Mouse (Mus musculus): ENCODE data around the gene Adgrd1. TPM values are rescaled to one million over a fixed set of nuclear protein-coding genes. Genes with fewer than 3 reads are reported as not detected.

Gene Adgrd1
- polyA plus RNA-seq, 1 experiment from 2014 or later = 0.32 TPM

- H3K36me3 ChIP-seq (replicated peaks; ENCODE audit: insufficient read depth, low read length) = no peaks in the 10 kb centered on the region
Measured at GRCm38 (mm10) chr5:129219178-129219760, 122.7 kb downstream of the Adgrd1 start.

GRCm38 (mm10) chr5:129225810-129226450, 129.4 kb downstream of the Adgrd1 start:
- Histone ChIP-seq H3K4me2 (ENCODE audit: low read depth, low read length) (no peak overlapping the region), H3K4me3 (ENCODE audit: low read depth, low read length) (no peak overlapping the region), H3K36me3 (replicated peaks; ENCODE audit: insufficient read depth, low read length) (no peaks in the 10 kb centered on the region), H3K27ac (ENCODE audit: low read depth) (no peak overlapping the region), H3K9ac (replicated peaks) (no peak overlapping the region), H3K4me1 (ENCODE audit: insufficient read depth) (no peaks in the 10 kb centered on the region), H3K27me3 (ENCODE audit: insufficient read depth, low read length) (no peaks in the 10 kb centered on the region), H3K9me3 (ENCODE audit: low read length) (no peaks in the 10 kb centered on the region)
- TF ChIP-seq EP300 (IDR thresholded peaks at IDR 0.05; ENCODE audit: low read depth) = no peak
- TF ChIP-seq CTCF (IDR thresholded peaks at IDR 0.05; ENCODE audit: low read depth) = no peak
- 71% methylated on average over 33 of the region's 33 CpGs for WGBS (ENCODE audit: insufficient replicate concordance)
- ATAC-seq (no peak), DNase-seq (no peak)

More at GRCm38 (mm10) chr5:129219178-129219760, 122.7 kb downstream of the Adgrd1 start:
- TF ChIP-seq EP300 (IDR thresholded peaks at IDR 0.05; ENCODE audit: low read depth) = no peak
- 0 out of 2 replicates have a peak, but pooled peaks have one; percentile 9 for TF ChIP-seq CTCF (IDR thresholded peaks at IDR 0.05; ENCODE audit: low read depth)
- Histone ChIP-seq H3K4me2 (ENCODE audit: low read depth, low read length) (no peak overlapping the region), H3K27me3 (ENCODE audit: insufficient read depth, low read length) (no peaks in the 10 kb centered on the region), H3K9ac (replicated peaks) (no peak overlapping the region), H3K4me1 (ENCODE audit: insufficient read depth) (no peaks in the 10 kb centered on the region), H3K27ac (ENCODE audit: low read depth) (no peak overlapping the region), H3K9me3 (ENCODE audit: low read length) (no peaks in the 10 kb centered on the region), H3K4me3 (ENCODE audit: low read depth, low read length) (no peak overlapping the region)
- DNase-seq (no peak), ATAC-seq (no peak)
- 84% methylated on average over 5 of the region's 5 CpGs for WGBS (ENCODE audit: insufficient replicate concordance)

- no peak overlapping the region for H3K4me2 ChIP-seq (ENCODE audit: low read depth, low read length)
Measured at GRCm38 (mm10) chr5:129228171-129228570, 131.6 kb downstream of the Adgrd1 start.

GRCm38 (mm10) chr5:129233301-129233700, 136.8 kb downstream of the Adgrd1 start:
- TF ChIP-seq EP300 (IDR thresholded peaks at IDR 0.05; ENCODE audit: low read depth) = no peak
- no peak for TF ChIP-seq CTCF (IDR thresholded peaks at IDR 0.05; ENCODE audit: low read depth)
- no peak for ATAC-seq
- no peak overlapping the region for H3K4me3 ChIP-seq (ENCODE audit: low read depth, low read length)
- no peak overlapping the region for H3K9ac ChIP-seq (replicated peaks)
- no peak overlapping the region for H3K27ac ChIP-seq (ENCODE audit: low read depth)
- WGBS (ENCODE audit: insufficient replicate concordance) = 81% methylated on average over 4 of the region's 4 CpGs
- no peaks in the 10 kb centered on the region for H3K36me3 ChIP-seq (replicated peaks; ENCODE audit: insufficient read depth, low read length)
- no peaks in the 10 kb centered on the region for H3K4me1 ChIP-seq (ENCODE audit: insufficient read depth)
- no peak for DNase-seq
- no peak overlapping the region for H3K4me2 ChIP-seq (ENCODE audit: low read depth, low read length)
- H3K9me3 ChIP-seq (ENCODE audit: low read length) = no peaks in the 10 kb centered on the region
- H3K27me3 ChIP-seq (ENCODE audit: insufficient read depth, low read length) = no peaks in the 10 kb centered on the region

More at GRCm38 (mm10) chr5:129228171-129228570, 131.6 kb downstream of the Adgrd1 start:
- ATAC-seq (no peak), DNase-seq (no peak)
- Histone ChIP-seq H3K27me3 (ENCODE audit: insufficient read depth, low read length) (no peaks in the 10 kb centered on the region), H3K9me3 (ENCODE audit: low read length) (no peaks in the 10 kb centered on the region), H3K4me1 (ENCODE audit: insufficient read depth) (no peaks in the 10 kb centered on the region), H3K27ac (ENCODE audit: low read depth) (no peak overlapping the region), H3K36me3 (replicated peaks; ENCODE audit: insufficient read depth, low read length) (no peaks in the 10 kb centered on the region), H3K4me3 (ENCODE audit: low read depth, low read length) (no peak overlapping the region), H3K9ac (replicated peaks) (no peak overlapping the region)
- WGBS (ENCODE audit: insufficient replicate concordance) = 79% methylated on average over 2 of the region's 2 CpGs
- TF ChIP-seq CTCF (IDR thresholded peaks at IDR 0.05; ENCODE audit: low read depth) (no peak), EP300 (IDR thresholded peaks at IDR 0.05; ENCODE audit: low read depth) (no peak)

- H3K9ac ChIP-seq (replicated peaks) = no peak overlapping the region
- H3K27me3 ChIP-seq (ENCODE audit: insufficient read depth, low read length) = no peaks in the 10 kb centered on the region
- no peak overlapping the region for H3K4me3 ChIP-seq (ENCODE audit: low read depth, low read length)
- no peak for TF ChIP-seq EP300 (IDR thresholded peaks at IDR 0.05; ENCODE audit: low read depth)
- no peak for TF ChIP-seq CTCF (IDR thresholded peaks at IDR 0.05; ENCODE audit: low read depth)
- H3K36me3 ChIP-seq (replicated peaks; ENCODE audit: insufficient read depth, low read length) = no peaks in the 10 kb centered on the region
- WGBS (ENCODE audit: insufficient replicate concordance) = 65% methylated on average over 7 of the region's 7 CpGs
- ATAC-seq = no peak
- no peaks in the 10 kb centered on the region for H3K9me3 ChIP-seq (ENCODE audit: low read length)
- no peak for DNase-seq
- no peaks in the 10 kb centered on the region for H3K4me1 ChIP-seq (ENCODE audit: insufficient read depth)
- no peak overlapping the region for H3K4me2 ChIP-seq (ENCODE audit: low read depth, low read length)
- no peak overlapping the region for H3K27ac ChIP-seq (ENCODE audit: low read depth)
Measured at GRCm38 (mm10) chr5:129233881-129234432, 137.4 kb downstream of the Adgrd1 start.

GRCm38 (mm10) chr5:129236366-129236765, 139.8 kb downstream of the Adgrd1 start:
- ATAC-seq = no peak

More at GRCm38 (mm10) chr5:129236366-129236765, 139.8 kb downstream of the Adgrd1 start:
- no peaks in the 10 kb centered on the region for H3K4me1 ChIP-seq (ENCODE audit: insufficient read depth)
- no peak for DNase-seq
- H3K9me3 ChIP-seq (ENCODE audit: low read length) = no peaks in the 10 kb centered on the region
- H3K4me2 ChIP-seq (ENCODE audit: low read depth, low read length) = no peak overlapping the region
- H3K9ac ChIP-seq (replicated peaks) = no peak overlapping the region
- no peak overlapping the region for H3K27ac ChIP-seq (ENCODE audit: low read depth)
- TF ChIP-seq EP300 (IDR thresholded peaks at IDR 0.05; ENCODE audit: low read depth) (no peak), CTCF (IDR thresholded peaks at IDR 0.05; ENCODE audit: low read depth) (no peak)
- 76% methylated on average over 11 of the region's 11 CpGs for WGBS (ENCODE audit: insufficient replicate concordance)
- H3K36me3 ChIP-seq (replicated peaks; ENCODE audit: insufficient read depth, low read length) = no peaks in the 10 kb centered on the region
- H3K4me3 ChIP-seq (ENCODE audit: low read depth, low read length) = no peak overlapping the region
- H3K27me3 ChIP-seq (ENCODE audit: insufficient read depth, low read length) = no peaks in the 10 kb centered on the region
